8 mouse cellular contexts compared by ENCODE assay signal in genomic region chr7:24531211-24531971, GRCm38 (mm10). TPM values are rescaled to one million over a fixed set of nuclear protein-coding genes. Genes with fewer than 3 reads are reported as not detected.
A peak's percentile ranks its signal among the peaks of the same experiment; 100 is the strongest.
DNase-seq lines count a peak whose midpoint lies in the region; ATAC-seq lines count a peak whose summit lies in the region.

No protein-coding gene starts in this region.

- peak; percentile 65 for DNase-seq in adipocyte (ENCODE audit: low spot score)
- DNase-seq in cerebellum, postnatal 25 days: peak; percentile 87 to 89
- DNase-seq in frontal cortex, postnatal 36 days (ENCODE audit: low spot score in 2 of 2): peak; percentile 79 to 80
- DNase-seq in hindbrain, embryonic 14.5 days (ENCODE audit: low spot score): peak; percentile 77
- DNase-seq in left cerebral cortex, postnatal 14 days (ENCODE audit: low spot score in 2 of 2): peak; percentile 71 to 80
- DNase-seq in right cerebral cortex, postnatal 25 days: peak; percentile 82
- DNase-seq in yolk sac, embryonic 10.5 days (ENCODE audit: low spot score): peak; percentile 71

- peak overlapping the region; percentile 97 for H3K4me2 ChIP-seq in hindbrain, embryonic 14.5 days (replicated peaks)

- H3K4me3 ChIP-seq in hindbrain, embryonic 14.5 days (replicated peaks; ENCODE audit: low read length): peak overlapping the region; percentile 74

- H3K9ac ChIP-seq in hindbrain, embryonic 14.5 days: peak overlapping the region; percentile 89

- peaks cover 28% of the 10 kb centered on the region for H3K4me1 ChIP-seq in hindbrain, embryonic 14.5 days (replicated peaks; ENCODE audit: control insufficient read depth, insufficient read depth, low read length)

- under 1% methylated on average over 43 of the region's 43 CpGs for whole genome bisulfite sequencing in hindbrain, embryonic 14.5 days

- H3K27ac ChIP-seq in hindbrain, embryonic 14.5 days: peak overlapping the region; percentile 87

- intact Hi-C loops in left cerebral cortex, postnatal 14 days (cut with DNase I): no loop called here

- H3K9me3 ChIP-seq in hindbrain, embryonic 14.5 days (ENCODE audit: control insufficient read depth, low read length): no peaks in the 10 kb centered on the region

- peak; percentile 38 for ATAC-seq in hindbrain, embryonic 14.5 days (ENCODE audit: low FRiP score)
- ATAC-seq in megakaryocyte progenitor cell, adult 5-6 weeks (replicated peaks; ENCODE audit: poor library complexity): peak; percentile 60

- H3K27me3 ChIP-seq in hindbrain, embryonic 14.5 days (ENCODE audit: control insufficient read depth, insufficient read depth, low read length): no peaks in the 10 kb centered on the region; the same call in 1 of the 2 replicates

- peaks cover 43% of the 10 kb centered on the region for H3K36me3 ChIP-seq in hindbrain, embryonic 14.5 days (replicated peaks; ENCODE audit: control insufficient read depth, insufficient read depth)

RNA-seq across cellular contexts. Expression of gene Irgq, which starts 0.9 kb away (rescaled TPM):
- 28.0 and 33.5 TPM in 2 replicates for polyA plus RNA-seq in hindbrain, embryonic 14.5 days (2014; fragmentation: Nextera tagmentation; extraction: Ambion mirVana)
- total RNA-seq in left cerebral cortex, postnatal 14 days (2021): 10 to 100 TPM; 97.0 to 97.6 TPM
- 3.2 and 4.4 TPM in 2 replicates for total RNA-seq in megakaryocyte progenitor cell, adult 5-6 weeks (2015)
- total RNA-seq in megakaryocyte progenitor cell, adult 5-6 weeks (2017): 4.7 and 5.3 TPM in 2 replicates

RNA-seq across cellular contexts. Expression of gene Pinlyp, which starts 14.5 kb away (rescaled TPM):
- polyA plus RNA-seq in hindbrain, embryonic 14.5 days (2014; fragmentation: Nextera tagmentation; extraction: Ambion mirVana): not detected in 2 replicates
- total RNA-seq in left cerebral cortex, postnatal 14 days (2021): not detected
- not detected in 2 replicates for total RNA-seq in megakaryocyte progenitor cell, adult 5-6 weeks (2015)
- total RNA-seq in megakaryocyte progenitor cell, adult 5-6 weeks (2017): not detected in 2 replicates

RNA-seq across cellular contexts. Expression of gene Xrcc1, which starts 14.7 kb away (rescaled TPM):
- polyA plus RNA-seq in hindbrain, embryonic 14.5 days (2014; fragmentation: Nextera tagmentation; extraction: Ambion mirVana): 47.4 and 52.3 TPM in 2 replicates
- total RNA-seq in left cerebral cortex, postnatal 14 days (2021): 10 to 100 TPM; 34.7 to 37.8 TPM
- 35.8 and 43.4 TPM in 2 replicates for total RNA-seq in megakaryocyte progenitor cell, adult 5-6 weeks (2015)
- 40.0 and 44.3 TPM in 2 replicates for total RNA-seq in megakaryocyte progenitor cell, adult 5-6 weeks (2017)

RNA-seq across cellular contexts. Expression of gene AC161166.1, which starts 19.1 kb away (rescaled TPM):
- polyA plus RNA-seq in hindbrain, embryonic 14.5 days (2014; fragmentation: Nextera tagmentation; extraction: Ambion mirVana): 0.65 and 0.98 TPM in 2 replicates
- not detected for total RNA-seq in left cerebral cortex, postnatal 14 days (2021)
- total RNA-seq in megakaryocyte progenitor cell, adult 5-6 weeks (2015): not detected in 2 replicates
- not detected in 2 replicates for total RNA-seq in megakaryocyte progenitor cell, adult 5-6 weeks (2017)

RNA-seq across cellular contexts. Expression of gene Zfp428, which starts 24.6 kb away (rescaled TPM):
- polyA plus RNA-seq in hindbrain, embryonic 14.5 days (2014; fragmentation: Nextera tagmentation; extraction: Ambion mirVana): 181 and 201 TPM in 2 replicates
- total RNA-seq in left cerebral cortex, postnatal 14 days (2021): 10 to 100 TPM; 53.7 to 53.8 TPM
- total RNA-seq in megakaryocyte progenitor cell, adult 5-6 weeks (2015): 2.0 and 2.2 TPM in 2 replicates
- total RNA-seq in megakaryocyte progenitor cell, adult 5-6 weeks (2017): 1.3 and 3.6 TPM in 2 replicates

Comparison
In these comparisons a context has a peak if more than half of its experiments do, and no peak if none do; other contexts are left out.
1. Peak in every context shown above with its lines: DNase-seq, ATAC-seq, H3K4me3 ChIP-seq and H3K27ac ChIP-seq.
2. RNA of gene Irgq, which starts 0.9 kb away (total RNA-seq): 97.0 to 97.6 TPM in left cerebral cortex, postnatal 14 days; 3.2 to 5.3 TPM in megakaryocyte progenitor cell, adult 5-6 weeks; every median in the first group is over 10 times any median in the second.